Mouse (Mus musculus): ENCODE results near the gene Ephb1. TPM values are rescaled to one million over a fixed set of nuclear protein-coding genes. Genes with fewer than 3 reads are reported as not detected.

Ephb1 gene
- polyA plus RNA-seq, 1 experiment = 0.97 TPM

GRCm38 (mm10) chr9:102069151-102069882, 285.2 kb downstream of the Ephb1 start:
- DNase-seq (ENCODE audit: low read depth) = no peak

DNA sequence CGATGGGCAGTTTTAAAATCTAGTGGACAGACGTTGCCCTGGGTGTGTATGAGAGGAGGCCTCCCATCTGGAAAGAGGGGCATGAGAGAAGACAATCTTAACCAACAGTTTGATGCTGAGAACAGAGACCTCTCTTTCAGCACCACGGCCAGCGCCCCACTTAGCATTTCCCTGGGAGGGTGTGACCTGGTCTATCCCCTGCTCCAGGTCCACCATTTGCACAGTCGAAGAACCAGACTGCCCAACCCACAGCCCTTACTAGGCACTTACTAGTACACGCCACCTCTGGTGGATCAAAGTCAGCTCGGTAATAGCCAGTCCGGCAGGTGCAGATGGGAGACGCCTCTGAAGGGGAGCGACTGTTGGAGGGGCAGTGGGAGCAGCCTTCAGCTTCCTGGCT, 287.9 kb downstream of the Ephb1 start:
- no peak for DNase-seq (ENCODE audit: low read depth)

DNA sequence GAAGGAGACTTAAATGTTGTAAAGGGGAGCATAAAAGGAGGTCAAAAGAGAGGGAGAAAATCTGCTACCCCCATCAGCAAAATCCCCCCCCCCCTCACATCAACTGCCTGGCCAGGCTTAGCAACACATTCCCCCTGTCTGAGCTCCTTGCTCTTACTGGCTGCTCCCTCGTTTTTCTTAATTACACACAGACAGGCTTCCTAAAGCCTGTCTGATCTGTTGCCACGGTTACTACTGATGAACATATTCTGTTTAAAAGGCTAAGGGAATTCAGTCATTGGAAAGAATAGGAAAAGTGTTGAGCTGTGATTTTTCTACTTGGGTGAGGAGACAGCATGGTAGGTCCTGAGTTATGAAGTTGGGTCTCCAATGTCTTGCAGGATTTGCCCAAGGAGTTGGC, 308.6 kb downstream of the Ephb1 start:
- no peak for DNase-seq (ENCODE audit: low read depth)

GRCm38 (mm10) chr9:102045111-102045861, 309.2 kb downstream of the Ephb1 start:
- no peak for DNase-seq (ENCODE audit: low read depth)

- DNase-seq (ENCODE audit: low read depth) = no peak
Observed at GRCm38 (mm10) chr9:102039011-102039733, 315.3 kb downstream of the Ephb1 start.

DNA sequence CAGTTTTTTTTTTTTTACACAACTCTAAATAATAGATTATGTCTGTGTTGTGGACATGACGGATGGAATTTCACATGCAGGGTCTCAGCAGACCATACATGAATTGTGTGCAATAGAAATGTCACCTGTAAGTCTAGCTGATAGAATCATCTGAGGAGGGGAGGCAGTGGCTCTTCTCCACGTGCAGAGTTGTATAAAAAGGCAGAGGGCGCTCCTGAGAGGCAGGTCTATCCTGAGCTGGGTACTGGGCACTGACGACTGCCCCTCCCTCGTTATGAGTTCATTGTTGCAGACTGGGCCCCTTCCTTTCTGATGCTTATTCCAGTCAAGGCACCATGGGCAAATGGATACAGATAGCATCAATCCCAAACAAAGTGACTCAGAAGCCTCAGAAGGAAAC, 318.4 kb downstream of the Ephb1 start:
- DNase-seq (ENCODE audit: low read depth) = no peak

DNA sequence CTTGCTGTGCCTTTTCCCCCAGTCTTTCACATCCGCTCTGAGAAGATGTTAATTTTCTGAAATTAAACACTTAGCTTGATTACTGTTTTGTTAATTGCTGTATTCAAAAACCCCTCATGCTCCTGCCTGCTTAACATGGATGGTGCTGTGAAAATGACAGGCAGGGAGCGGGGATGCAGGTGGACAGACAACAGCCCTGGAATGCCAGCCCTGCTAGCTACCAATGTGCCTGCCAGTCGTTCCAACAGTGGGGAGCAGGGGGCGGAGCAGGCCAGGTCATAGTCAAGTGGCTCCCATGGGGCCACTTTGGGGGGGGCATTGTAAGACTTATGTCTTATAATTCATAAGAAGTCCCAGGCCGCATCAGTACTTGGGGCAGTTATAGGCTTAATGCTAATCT, 321.3 kb downstream of the Ephb1 start:
- no peak for DNase-seq (ENCODE audit: low read depth)

GRCm38 (mm10) chr9:102032376-102032775, 322.1 kb downstream of the Ephb1 start:
- DNase-seq (ENCODE audit: low read depth) = no peak

- no peak for DNase-seq (ENCODE audit: low read depth)
Observed at GRCm38 (mm10) chr9:102029661-102030060, 324.8 kb downstream of the Ephb1 start.

- no peak for DNase-seq (ENCODE audit: low read depth)
Observed at GRCm38 (mm10) chr9:102026136-102026535, 328.4 kb downstream of the Ephb1 start.

DNA sequence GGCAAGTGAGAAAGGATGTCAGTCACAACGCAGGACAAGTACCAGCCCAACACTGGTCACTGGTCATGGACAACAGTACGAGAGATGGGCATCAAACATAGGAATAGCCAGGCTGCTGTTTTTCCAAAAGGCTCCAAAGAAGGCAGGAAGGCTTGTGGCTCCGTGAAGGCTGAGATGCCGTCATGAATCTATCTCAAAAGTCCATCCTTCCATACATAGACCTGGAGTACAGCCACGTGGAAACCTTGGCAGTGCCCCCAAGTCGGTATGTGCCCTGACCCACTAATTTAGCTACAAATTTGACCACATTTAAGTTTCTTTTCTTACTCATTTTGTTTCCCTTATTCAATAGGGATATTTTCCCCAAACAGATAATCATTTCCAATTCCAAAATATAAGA, 329.4 kb downstream of the Ephb1 start:
- DNase-seq (ENCODE audit: low read depth) = no peak

DNA sequence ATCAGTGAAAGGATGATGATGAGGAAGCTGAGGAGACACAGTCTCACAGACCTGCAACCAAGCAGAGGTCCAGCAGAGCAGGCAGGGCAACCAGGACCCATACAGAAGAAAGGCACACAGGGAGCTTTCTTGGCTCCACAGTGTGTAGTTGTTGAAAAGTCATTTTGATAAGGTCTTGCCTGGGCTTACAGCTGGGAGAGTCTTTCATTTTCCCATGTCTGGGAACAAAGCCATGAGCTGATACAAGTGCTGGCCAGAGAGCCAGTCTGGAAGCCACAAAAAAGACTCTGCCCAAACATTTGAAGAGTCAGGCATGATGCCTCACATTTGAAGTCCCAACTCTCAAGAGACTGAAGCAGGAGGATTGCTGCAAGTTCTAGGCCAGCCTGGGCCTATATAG, 339.0 kb downstream of the Ephb1 start:
- no peak for DNase-seq (ENCODE audit: low read depth)

DNA sequence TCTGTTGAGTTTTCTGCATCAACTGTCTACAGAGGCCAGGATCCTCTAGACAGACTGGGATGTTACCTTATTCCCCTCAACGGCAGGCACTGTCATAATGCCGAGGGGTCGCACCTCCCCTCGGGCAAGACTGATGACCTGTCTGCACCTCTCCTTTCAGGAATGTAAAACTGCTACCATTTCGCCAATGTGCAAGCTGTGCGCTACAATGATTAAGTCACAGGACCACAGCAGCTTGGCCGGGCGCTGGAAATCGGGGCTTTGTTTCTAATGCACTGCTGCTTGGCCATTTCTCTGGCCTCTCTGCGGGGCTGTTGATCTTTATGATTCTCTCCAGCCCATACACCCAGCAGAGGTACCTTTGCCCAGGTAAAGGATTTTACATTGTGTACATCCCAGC, 346.8 kb downstream of the Ephb1 start:
- no peak for DNase-seq (ENCODE audit: low read depth)

DNA sequence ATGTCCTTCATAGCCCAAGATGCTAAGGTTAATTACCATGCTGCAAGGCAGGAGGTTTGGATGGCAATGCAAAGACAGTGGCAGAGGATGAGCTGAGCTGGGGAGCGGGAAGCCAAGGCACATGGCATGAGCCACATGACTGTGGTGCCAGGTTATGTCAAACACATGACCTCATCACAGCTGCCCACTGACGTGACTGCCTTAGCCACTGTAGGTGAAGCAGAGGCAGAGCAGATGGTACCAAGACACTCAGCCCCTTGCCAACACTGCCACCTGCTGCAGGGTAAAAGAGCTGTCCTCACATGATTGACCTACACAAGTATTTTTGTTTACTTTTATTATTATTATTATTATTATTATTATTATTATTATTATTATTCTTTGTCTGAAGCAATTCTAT, 348.0 kb downstream of the Ephb1 start:
- no peak for DNase-seq (ENCODE audit: low read depth)

DNA sequence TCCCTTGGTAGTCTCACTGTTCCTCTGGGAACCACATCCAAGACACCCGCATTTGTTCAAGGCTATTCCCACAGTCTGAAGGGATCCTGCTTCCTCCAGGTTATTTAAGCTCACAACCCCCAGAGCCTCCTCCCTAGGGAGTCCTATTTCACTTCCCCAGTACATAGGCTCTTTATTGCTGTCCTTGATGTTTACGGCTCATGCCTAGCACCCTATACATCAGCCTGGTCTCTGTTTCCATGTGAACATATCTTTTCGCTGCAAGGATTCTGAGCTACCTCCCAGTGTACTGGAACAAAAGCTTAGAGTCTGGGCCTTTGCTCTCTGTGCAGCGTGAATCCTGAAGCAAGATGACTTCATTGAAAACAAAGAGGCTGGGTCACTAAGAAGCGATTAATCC, 351.6 kb downstream of the Ephb1 start:
- no peak for DNase-seq (ENCODE audit: low read depth)

GRCm38 (mm10) chr9:102002186-102002585, 352.3 kb downstream of the Ephb1 start:
- DNase-seq (ENCODE audit: low read depth) = no peak

DNA sequence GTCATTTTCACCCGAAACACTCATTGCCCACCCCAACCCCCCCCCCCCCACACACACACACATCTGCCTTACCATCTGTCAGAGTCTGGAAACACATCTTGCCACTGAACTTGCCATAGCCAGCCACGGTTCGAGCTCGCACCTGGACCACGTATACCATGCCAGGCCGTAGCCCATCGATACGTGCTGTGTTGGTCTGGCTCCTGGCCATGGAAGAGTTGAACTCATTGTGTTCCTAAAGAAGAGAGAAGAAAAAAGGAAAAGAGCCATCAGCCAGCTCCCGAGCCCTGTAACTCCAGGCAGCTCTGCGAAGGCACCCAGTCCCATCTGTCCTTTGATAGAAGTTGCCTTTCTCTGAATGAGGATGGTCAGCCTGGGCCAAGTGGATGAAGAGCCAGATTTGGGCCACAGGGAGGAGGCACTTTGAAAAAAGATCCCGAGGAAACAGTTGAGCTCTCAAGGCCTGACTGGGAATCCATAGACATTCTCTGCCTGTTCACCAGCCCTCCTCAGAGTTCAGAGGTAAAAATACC, 352.8 kb downstream of the Ephb1 start:
- DNase-seq (ENCODE audit: low read depth) = no peak

DNA sequence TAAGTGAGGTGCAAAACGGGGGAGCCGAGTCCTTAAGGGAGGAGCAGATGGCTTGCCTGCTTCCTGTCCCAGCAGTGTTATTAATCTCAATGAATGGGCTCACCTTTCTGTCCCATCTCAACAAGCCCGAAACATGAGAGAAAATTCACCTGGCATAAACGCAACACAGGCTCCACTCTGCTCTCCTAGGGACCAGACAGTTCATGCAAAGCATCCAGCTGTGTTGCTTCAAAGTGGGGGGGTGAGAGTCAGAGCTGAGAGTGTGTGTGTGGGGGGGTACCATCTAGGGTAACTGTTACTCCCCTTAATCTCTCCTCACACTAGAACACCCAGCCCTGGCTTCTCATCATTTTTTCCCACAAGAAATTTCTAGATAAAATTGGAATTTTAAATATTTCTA, 354.8 kb downstream of the Ephb1 start:
- no peak for DNase-seq (ENCODE audit: low read depth)

- no peak for DNase-seq (ENCODE audit: low read depth)
Observed at GRCm38 (mm10) chr9:101996771-101997500, 357.6 kb downstream of the Ephb1 start.

- DNase-seq (ENCODE audit: low read depth) = no peak
Observed at GRCm38 (mm10) chr9:101996183-101996582, 358.3 kb downstream of the Ephb1 start.

DNA sequence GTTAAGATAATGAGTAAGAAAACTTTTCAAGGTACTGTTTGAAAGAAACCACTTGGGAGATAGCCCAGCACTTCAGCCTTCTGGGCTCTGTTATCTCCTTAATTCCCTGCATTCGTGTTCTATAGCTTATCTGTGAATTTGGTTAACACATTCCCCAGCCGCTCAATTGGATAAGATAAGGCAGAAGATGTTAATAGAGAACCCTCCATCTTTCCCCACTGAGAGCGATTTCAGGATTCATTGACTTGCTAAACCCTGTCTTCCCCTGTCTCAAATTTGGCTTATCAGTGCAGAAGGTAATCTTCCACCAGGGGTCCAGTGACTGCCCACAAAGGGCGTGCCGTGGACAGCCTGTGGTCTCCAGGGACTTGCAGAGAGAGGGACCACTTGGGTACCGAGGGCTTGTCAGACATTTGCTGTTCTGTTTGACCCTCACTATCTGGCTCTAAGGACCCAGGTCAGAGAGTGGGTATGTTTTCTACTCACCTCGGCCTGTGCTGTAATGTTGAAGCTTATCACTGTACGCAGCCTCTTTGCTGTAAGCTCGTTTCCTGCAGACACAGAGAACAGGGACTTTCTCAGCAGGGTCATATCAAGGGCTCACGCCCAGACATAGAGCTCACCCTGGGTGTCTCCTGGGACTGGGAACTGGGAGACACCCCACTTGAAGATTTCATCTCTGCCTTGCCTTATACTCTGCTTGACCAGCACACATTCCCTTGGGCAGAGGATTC, 358.9 kb downstream of the Ephb1 start:
- DNase-seq (ENCODE audit: low read depth) = no peak

All from gonadal fat pad, adult 2 months (tissue).